Mouse (Mus musculus) lung, postnatal 0 days (tissue): ENCODE results near the gene Slc25a53. TPM values are rescaled to one million over a fixed set of nuclear protein-coding genes. Genes with fewer than 3 reads are reported as not detected.

Experiments used
- ATAC-seq: fragments of 200-750 bp; cut with Nextera tagmentation; 2 replicates; pipeline ENCODE4 v1.8.0; 2017; ENCODE audit warnings: moderate library complexity
- DNase-seq: peaks from one replicate; pipeline ENCODE4 v3.0.0-alpha.2; 2016; ENCODE audit warnings: low spot score
- H3K27ac ChIP-seq: fragments of 300-500 bp; sonication (generic); 2 replicates; pipeline ENCODE4 v1.5.1; 2014; ENCODE audit warnings: antibody characterized with exemption, mild to moderate bottlenecking, low read length, mixed read lengths
- H3K27me3 ChIP-seq: fragments of 300-500 bp; sonication (generic); replicated peaks from 2 replicates; pipeline ENCODE4 v1.6.1; 2014; ENCODE audit warnings: low read length, mixed read lengths; ENCODE audit not compliant: insufficient read depth
- H3K36me3 ChIP-seq: fragments of 300-500 bp; sonication (generic); 2 replicates; pipeline ENCODE4 v1.6.1; 2014; ENCODE audit warnings: low read length, mixed read lengths; ENCODE audit not compliant: insufficient read depth
- H3K4me1 ChIP-seq: fragments of 300-500 bp; sonication (generic); 2 replicates; pipeline ENCODE4 v1.6.1; 2014; ENCODE audit warnings: antibody characterized with exemption, low read depth, low read length, mixed read lengths; ENCODE audit not compliant: insufficient read depth
- H3K4me2 ChIP-seq: fragments of 300-500 bp; sonication (generic); replicated peaks from 2 replicates; pipeline ENCODE4 v1.6.1; 2014; ENCODE audit warnings: low read depth, mild to moderate bottlenecking, low read length, moderate library complexity, mixed read lengths
- H3K4me3 ChIP-seq: fragments of 300-500 bp; sonication (generic); 2 replicates; pipeline ENCODE4 v1.5.1; 2014; ENCODE audit warnings: low read depth, low read length
- H3K9ac ChIP-seq: fragments of 300-500 bp; sonication (generic); replicated peaks from 2 replicates; pipeline ENCODE4 v1.6.1; 2014; ENCODE audit warnings: low read depth, mild to moderate bottlenecking
- H3K9me3 ChIP-seq: fragments of 300-500 bp; sonication (generic); 2 replicates; pipeline ENCODE4 v1.6.1; 2016; ENCODE audit warnings: low read length, mixed read lengths
- CTCF ChIP-seq: IDR thresholded peaks from 2 replicates; pipeline ENCODE4 v1.5.1; 2016; ENCODE audit warnings: antibody characterized with exemption, mild to moderate bottlenecking
- EP300 ChIP-seq: IDR thresholded peaks from 2 replicates; pipeline ENCODE4 v1.6.1; 2016; ENCODE audit warnings: antibody characterized with exemption, mild to moderate bottlenecking, control low read depth
- WGBS: fragments of 180-500 bp; shearing (Covaris S2); extraction: QIAGEN DNeasy Blood & Tissue Kit; methylation state at CpG from one replicate; pipeline ENCODE4 v1.1.7; 2014; 5-methylcytosine and 5-hydroxymethylcytosine counted together
- polyA plus RNA-seq: library from polyadenylated mRNA; unstranded; fragments of >200 nt; fragmentation: Nextera tagmentation; extraction: Ambion mirVana; gene quantifications from 2 replicates; pipeline ENCODE4 v1.2.1, GENCODE M21; 2015

Slc25a53 gene
- polyA plus RNA-seq, 1 experiment from 2014 or later = 9.0 TPM

GRCm38 (mm10) chrX:136996256-136996655 lies 41.8 kb downstream of the Slc25a53 start:
- Histone ChIP-seq H3K4me1 (no peaks in the 10 kb centered on the region), H3K9ac (no peak overlapping the region), H3K4me2 (no peak overlapping the region), H3K36me3 (no peaks in the 10 kb centered on the region), H3K27ac (no peak overlapping the region), H3K9me3 (no peaks in the 10 kb centered on the region), H3K27me3 (no peaks in the 10 kb centered on the region), H3K4me3 (no peak overlapping the region)
- no peak for TF ChIP-seq CTCF
- 76% methylated on average over 2 of the region's 2 CpGs for WGBS
- ATAC-seq = no peak
- DNase-seq = no peak

- DNase-seq (no peak), ATAC-seq (no peak)
- TF ChIP-seq CTCF = no peak
- no peak for TF ChIP-seq EP300
- Histone ChIP-seq H3K27ac (no peak overlapping the region), H3K9me3 (no peaks in the 10 kb centered on the region), H3K36me3 (no peaks in the 10 kb centered on the region), H3K4me1 (no peaks in the 10 kb centered on the region), H3K4me2 (no peak overlapping the region; the same call in 1 of the 2 replicates), H3K9ac (no peak overlapping the region), H3K4me3 (no peak overlapping the region), H3K27me3 (no peaks in the 10 kb centered on the region)
- WGBS = 36% methylated on average over 14 of the region's 14 CpGs
These were observed 44.5 kb downstream of the Slc25a53 start for GRCm38 (mm10) chrX:136993641-136994040.

GRCm38 (mm10) chrX:136992978-136993547 lies 45.0 kb downstream of the Slc25a53 start, which contains the start of gene Zcchc18:
TSS of gene Zcchc18 (plus strand) at chrX:136993155.
- Histone ChIP-seq H3K27ac (no peak within 1 kb of the TSS), H3K4me3 (peak within 1 kb of the TSS; percentile 17; the same call in 1 of the 2 replicates), H3K27me3 (no peaks in the 10 kb centered on the region), H3K36me3 (no peaks in the 10 kb centered on the region), H3K4me2 (peak within 1 kb of the TSS; percentile 54), H3K9me3 (no peaks in the 10 kb centered on the region), H3K4me1 (no peaks in the 10 kb centered on the region), H3K9ac (no peak within 1 kb of the TSS)
- DNase-seq = peak; percentile 11
- ATAC-seq = peak; percentile 73; the same call in 1 of the 2 replicates
- WGBS = 16% methylated on average over 26 of the region's 26 CpGs
- TF ChIP-seq EP300 = no peak
- TF ChIP-seq CTCF = no peak

GRCm38 (mm10) chrX:136992191-136992965 lies 45.7 kb downstream of the Slc25a53 start:
- Histone ChIP-seq H3K36me3 (no peaks in the 10 kb centered on the region), H3K27me3 (no peaks in the 10 kb centered on the region), H3K9me3 (no peaks in the 10 kb centered on the region), H3K4me3 (peak overlapping the region; percentile 17; the same call in 1 of the 2 replicates), H3K27ac (no peak overlapping the region), H3K4me2 (peak overlapping the region; percentile 54), H3K4me1 (no peaks in the 10 kb centered on the region), H3K9ac (no peak overlapping the region)
- DNase-seq (no peak), ATAC-seq (no peak)
- 13% methylated on average over 18 of the region's 19 CpGs for WGBS
- TF ChIP-seq EP300 (no peak), CTCF (no peak)

GRCm38 (mm10) chrX:136991274-136991673 lies 46.8 kb downstream of the Slc25a53 start:
- Histone ChIP-seq H3K4me2 (no peak overlapping the region), H3K36me3 (no peaks in the 10 kb centered on the region), H3K9me3 (no peaks in the 10 kb centered on the region), H3K27ac (no peak overlapping the region), H3K4me1 (no peaks in the 10 kb centered on the region), H3K9ac (no peak overlapping the region), H3K27me3 (no peaks in the 10 kb centered on the region), H3K4me3 (no peak overlapping the region)
- TF ChIP-seq CTCF (no peak), EP300 (no peak)
- DNase-seq = no peak
- WGBS = 62% methylated on average over 2 of the region's 2 CpGs
- no peak for ATAC-seq

- no peaks in the 10 kb centered on the region for H3K27me3 ChIP-seq
- H3K4me2 ChIP-seq = no peak overlapping the region
- H3K36me3 ChIP-seq = no peaks in the 10 kb centered on the region
- no peak for DNase-seq
- no peak overlapping the region for H3K27ac ChIP-seq
- no peak overlapping the region for H3K4me3 ChIP-seq
- ATAC-seq = no peak
- no peak overlapping the region for H3K9ac ChIP-seq
- H3K9me3 ChIP-seq = no peaks in the 10 kb centered on the region
- TF ChIP-seq CTCF (no peak), EP300 (no peak)
- H3K4me1 ChIP-seq = no peaks in the 10 kb centered on the region
These were observed 52.1 kb downstream of the Slc25a53 start for GRCm38 (mm10) chrX:136986039-136986438.
